Mouse (Mus musculus) ES-E14 (cell line): ENCODE data around the gene Cux1.

ENCODE experiments used
- CHD2 ChIP-seq: IDR thresholded peaks from 2 replicates; pipeline ENCODE4 v1.6.1; 2014; ENCODE audit warnings: mild to moderate bottlenecking, low read depth, low read length, inconsistent platforms
- HCFC1 ChIP-seq: IDR thresholded peaks from 2 replicates; pipeline ENCODE4 v1.6.1; 2012; ENCODE audit warnings: low read length, inconsistent platforms, borderline replicate concordance; ENCODE audit not compliant: insufficient read depth
- MAFK ChIP-seq: IDR thresholded peaks from 2 replicates; pipeline ENCODE4 v1.6.1; 2014; ENCODE audit warnings: mild to moderate bottlenecking, low read depth, low read length, inconsistent platforms; ENCODE audit not compliant: insufficient read depth
- ZC3H11A ChIP-seq: IDR thresholded peaks from 2 replicates; pipeline ENCODE4 v1.6.1; 2012; ENCODE audit warnings: low read depth, mild to moderate bottlenecking, inconsistent platforms, low read length, borderline replicate concordance
- ZNF384 ChIP-seq: IDR thresholded peaks from 2 replicates; pipeline ENCODE4 v1.6.1; 2012; ENCODE audit warnings: low read depth, low read length, inconsistent platforms

DNA sequence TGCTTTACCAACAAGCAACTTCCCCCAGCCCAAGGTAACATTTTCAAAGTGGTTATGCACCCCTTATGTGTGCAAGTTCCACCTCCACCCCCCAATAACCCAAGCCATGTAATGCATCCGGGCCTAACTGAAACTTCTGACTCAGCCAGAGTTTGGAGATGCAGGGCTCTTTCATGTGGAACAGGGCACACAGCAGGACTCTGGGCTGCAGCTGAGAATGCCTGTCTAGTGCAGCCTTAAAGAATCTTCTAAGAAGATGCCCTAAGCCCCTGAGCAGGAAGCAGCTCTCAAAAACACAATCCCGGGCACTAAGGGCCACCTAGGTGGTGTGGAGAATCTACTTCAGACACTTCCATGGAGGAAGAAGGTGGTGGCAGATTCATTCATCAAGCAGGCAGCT is 16.6 kb downstream of the Cux1 start:
- no peak for TF ChIP-seq ZC3H11A
- no peak for TF ChIP-seq ZNF384
- TF ChIP-seq HCFC1 = no peak
- TF ChIP-seq MAFK = no peak
- TF ChIP-seq CHD2 = no peak
